Mouse (Mus musculus) embryonic facial prominence, embryonic 14.5 days (tissue): ENCODE results near the gene Gm49373. TPM values are rescaled to one million over a fixed set of nuclear protein-coding genes. Genes with fewer than 3 reads are reported as not detected.

Experiments
- ATAC-seq: fragments of 200-750 bp; cut with Nextera tagmentation; 2 replicates; pipeline ENCODE4 v1.8.0; 2017; ENCODE audit warnings: low read depth, moderate number of reproducible peaks, moderate TSS enrichment
- DNase-seq: peaks from one replicate; pipeline ENCODE4 v3.0.0-alpha.2; 2015; ENCODE audit warnings: low spot score
- H3K27ac ChIP-seq: fragments of 300-500 bp; sonication (generic); replicated peaks from 2 replicates; pipeline ENCODE4 v1.5.1; 2014; ENCODE audit warnings: low read depth, mild to moderate bottlenecking, low read length, moderate library complexity
- H3K27me3 ChIP-seq: fragments of 300-500 bp; sonication (generic); replicated peaks from 2 replicates; pipeline ENCODE4 v1.6.1; 2014; ENCODE audit warnings: low read length; ENCODE audit not compliant: control insufficient read depth, insufficient read depth
- H3K36me3 ChIP-seq: fragments of 300-500 bp; sonication (generic); 2 replicates; pipeline ENCODE4 v1.6.1; 2014; ENCODE audit warnings: low read length, mixed read lengths; ENCODE audit not compliant: control insufficient read depth, insufficient read depth
- H3K4me1 ChIP-seq: fragments of 300-500 bp; sonication (generic); 2 replicates; pipeline ENCODE4 v1.6.1; 2014; ENCODE audit warnings: antibody characterized with exemption, low read length; ENCODE audit not compliant: control insufficient read depth, insufficient read depth
- H3K4me2 ChIP-seq: fragments of 300-500 bp; sonication (generic); 2 replicates; pipeline ENCODE4 v1.6.1; 2014; ENCODE audit warnings: low read depth, mild to moderate bottlenecking, low read length, moderate library complexity, mixed read lengths
- H3K4me3 ChIP-seq: fragments of 300-500 bp; sonication (generic); 2 replicates; pipeline ENCODE4 v1.5.1; 2014; ENCODE audit warnings: low read depth, mild to moderate bottlenecking, low read length
- H3K9ac ChIP-seq: fragments of 300-500 bp; sonication (generic); 2 replicates; pipeline ENCODE4 v1.6.1; 2014; ENCODE audit warnings: low read depth, mild to moderate bottlenecking, low read length, moderate library complexity, mixed read lengths
- H3K9me3 ChIP-seq: fragments of 300-500 bp; sonication (generic); 2 replicates; pipeline ENCODE4 v1.6.1; 2016; ENCODE audit warnings: low read length; ENCODE audit not compliant: control insufficient read depth
- WGBS: fragments of 180-500 bp; shearing (Covaris S2); extraction: QIAGEN DNeasy Blood & Tissue Kit; methylation state at CpG from one replicate; pipeline ENCODE4 v1.1.7; 2014; 5-methylcytosine and 5-hydroxymethylcytosine counted together
- polyA plus RNA-seq: library from polyadenylated mRNA; unstranded; fragments of >200 nt; fragmentation: Nextera tagmentation; extraction: Ambion mirVana; gene quantifications from 2 replicates; pipeline ENCODE4 v1.2.1, GENCODE M21; 2014

The Gm49373 gene
- polyA plus RNA-seq, 1 experiment from 2014 or later, result not detected

- WGBS, result 93% methylated on average over 1 of the region's 1 CpGs
- peaks cover 49% of the 10 kb centered on the region for H3K36me3 ChIP-seq
- H3K4me1 ChIP-seq, result peaks cover 6% of the 10 kb centered on the region
- DNase-seq, result no peak
- peak overlapping the region; percentile 79 for H3K4me2 ChIP-seq
- H3K27me3 ChIP-seq, result no peaks in the 10 kb centered on the region
- H3K9ac ChIP-seq, result peak overlapping the region; percentile 87
- H3K4me3 ChIP-seq, result peak overlapping the region; percentile 76
- ATAC-seq, result no peak
- H3K27ac ChIP-seq, result no peak overlapping the region
- no peaks in the 10 kb centered on the region for H3K9me3 ChIP-seq
Observed at GRCm38 (mm10) chr9:21090537-21090936, 17.6 kb upstream of the Gm49373 start.

DNA sequence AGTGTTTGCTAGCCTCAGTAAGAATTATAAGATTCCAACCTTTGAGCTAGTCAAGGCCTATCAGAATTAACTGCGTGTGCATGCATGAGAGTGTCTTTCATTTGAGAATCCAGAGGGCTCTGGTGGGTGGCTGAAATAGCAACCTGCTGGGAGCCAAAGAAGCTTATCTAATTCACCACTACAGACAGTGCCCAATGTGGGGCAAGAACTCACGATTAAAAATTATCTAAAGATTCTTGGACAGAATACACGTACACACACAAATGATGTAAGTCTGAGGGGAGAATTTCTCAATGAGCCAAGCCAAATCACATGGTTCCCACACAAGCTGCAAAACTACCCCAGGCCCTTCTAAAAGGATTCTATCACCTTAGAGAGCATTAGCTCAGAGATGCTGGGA is 10.4 kb upstream of the Gm49373 start:
- Histone ChIP-seq H3K4me3 (no peak overlapping the region), H3K27ac (no peak overlapping the region), H3K9me3 (no peaks in the 10 kb centered on the region), H3K4me1 (no peaks in the 10 kb centered on the region), H3K36me3 (peaks cover 95% of the 10 kb centered on the region), H3K27me3 (no peaks in the 10 kb centered on the region), H3K4me2 (no peak overlapping the region), H3K9ac (no peak overlapping the region)
- 95% methylated on average over 3 of the region's 3 CpGs for WGBS
- no peak for ATAC-seq
- DNase-seq, result no peak

DNA sequence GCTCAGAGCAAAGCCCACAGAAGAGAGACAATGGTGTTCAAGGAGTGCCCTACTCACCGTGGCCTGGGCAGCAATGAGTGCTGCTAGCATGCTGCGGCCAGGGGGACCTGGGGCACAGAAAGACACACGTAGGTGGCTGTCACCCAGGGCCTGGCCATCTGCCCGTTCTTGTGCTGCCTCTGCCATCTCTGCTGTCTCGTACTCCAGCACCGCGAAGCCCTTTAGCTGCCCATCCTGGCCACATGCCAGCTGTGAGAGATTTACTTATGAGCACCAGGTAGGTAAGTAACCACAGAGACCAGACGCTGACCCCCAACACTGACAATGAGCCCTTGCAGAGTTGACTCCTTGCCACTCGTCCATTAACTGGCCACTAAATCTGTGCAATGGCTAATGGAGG is 8.2 kb upstream of the Gm49373 start:
- ATAC-seq, result no peak
- peaks cover 95% of the 10 kb centered on the region for H3K36me3 ChIP-seq
- H3K4me3 ChIP-seq, result no peak overlapping the region
- no peak for DNase-seq
- H3K9ac ChIP-seq, result no peak overlapping the region
- H3K9me3 ChIP-seq, result no peaks in the 10 kb centered on the region
- 85% methylated on average over 9 of the region's 9 CpGs for WGBS
- H3K27ac ChIP-seq, result no peak overlapping the region
- H3K27me3 ChIP-seq, result no peaks in the 10 kb centered on the region
- no peaks in the 10 kb centered on the region for H3K4me1 ChIP-seq
- no peak overlapping the region for H3K4me2 ChIP-seq

- no peak for DNase-seq
- no peak overlapping the region for H3K9ac ChIP-seq
- H3K27ac ChIP-seq, result no peak overlapping the region
- H3K4me3 ChIP-seq, result no peak overlapping the region
- ATAC-seq, result no peak
- no peak overlapping the region for H3K4me2 ChIP-seq
- no peaks in the 10 kb centered on the region for H3K9me3 ChIP-seq
- peaks cover 62% of the 10 kb centered on the region for H3K36me3 ChIP-seq
- no peaks in the 10 kb centered on the region for H3K27me3 ChIP-seq
- H3K4me1 ChIP-seq, result peaks cover 5% of the 10 kb centered on the region
- WGBS, result 78% methylated on average over 3 of the region's 3 CpGs
Observed at GRCm38 (mm10) chr9:21075625-21076024, 2.7 kb upstream of the Gm49373 start.

DNA sequence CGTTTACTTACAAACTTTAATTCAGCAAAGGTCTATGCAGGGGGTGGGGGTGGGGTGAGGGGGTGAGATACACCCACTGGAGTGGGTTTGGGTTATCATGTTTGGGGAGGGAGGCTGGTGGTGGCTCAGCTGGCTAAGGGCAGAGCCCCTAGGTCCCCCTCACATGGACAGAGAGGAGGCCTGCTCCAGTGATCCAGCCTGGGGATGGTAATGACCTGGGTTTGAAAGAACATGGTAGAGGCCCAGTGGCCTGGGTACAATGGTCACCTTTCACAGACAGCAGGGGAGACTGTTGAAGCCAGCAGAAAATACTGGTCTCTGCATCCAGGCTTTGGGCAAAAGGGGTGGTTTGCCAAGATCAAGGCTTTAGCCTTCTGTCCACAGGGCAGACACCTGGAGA is 1.3 kb upstream of the Gm49373 start:
- WGBS, result 85% methylated on average over 1 of the region's 1 CpGs
- H3K4me2 ChIP-seq, result no peak overlapping the region
- no peak overlapping the region for H3K4me3 ChIP-seq
- H3K4me1 ChIP-seq, result peaks cover 5% of the 10 kb centered on the region
- no peaks in the 10 kb centered on the region for H3K27me3 ChIP-seq
- peak overlapping the region; percentile 70 for H3K27ac ChIP-seq
- H3K36me3 ChIP-seq, result peaks cover 53% of the 10 kb centered on the region
- no peaks in the 10 kb centered on the region for H3K9me3 ChIP-seq
- ATAC-seq, result no peak
- no peak for DNase-seq
- no peak overlapping the region for H3K9ac ChIP-seq

DNA sequence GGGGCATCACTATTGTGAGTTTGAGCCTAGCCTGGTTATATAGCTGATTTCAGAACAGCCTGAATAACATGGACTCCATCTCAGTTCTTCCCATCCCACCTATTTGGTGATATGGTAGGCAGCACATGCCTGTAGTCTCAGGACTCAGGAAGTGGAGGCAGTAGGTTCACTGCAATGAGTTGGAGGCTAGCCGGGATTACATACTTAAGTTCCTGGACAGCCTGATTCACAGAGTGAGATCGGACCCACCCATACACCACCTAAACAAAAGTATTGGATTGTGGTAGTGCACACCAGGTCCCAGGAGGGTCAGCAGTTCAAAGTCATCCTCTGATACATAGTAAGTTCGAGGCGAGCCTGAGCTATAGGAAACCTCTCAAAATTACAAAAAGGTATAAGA is 255 bp downstream of the Gm49373 start:
- no peaks in the 10 kb centered on the region for H3K27me3 ChIP-seq
- peak; percentile 4 for DNase-seq
- 0 out of 2 replicates have a peak, but pooled peaks have one; percentile 3 for ATAC-seq
- peaks cover 48% of the 10 kb centered on the region for H3K36me3 ChIP-seq
- peaks cover 5% of the 10 kb centered on the region for H3K4me1 ChIP-seq
- H3K9ac ChIP-seq, result peak overlapping the region; percentile 88
- H3K27ac ChIP-seq, result no peak overlapping the region
- peak overlapping the region; percentile 87 for H3K4me3 ChIP-seq
- H3K4me2 ChIP-seq, result peak overlapping the region; percentile 82
- WGBS, result 10% methylated on average over 4 of the region's 4 CpGs
- no peaks in the 10 kb centered on the region for H3K9me3 ChIP-seq

- Histone ChIP-seq H3K4me1 (no peaks in the 10 kb centered on the region), H3K4me3 (no peak within 1 kb of the TSS), H3K9me3 (no peaks in the 10 kb centered on the region), H3K27me3 (no peaks in the 10 kb centered on the region), H3K36me3 (peaks cover 62% of the 10 kb centered on the region), H3K4me2 (no peak within 1 kb of the TSS), H3K9ac (no peak within 1 kb of the TSS), H3K27ac (no peak within 1 kb of the TSS)
- DNase-seq (no peak), ATAC-seq (no peak)
- WGBS, result 79% methylated on average over 25 of the region's 27 CpGs
Observed at GRCm38 (mm10) chr9:21067006-21067684, 5.8 kb downstream of the Gm49373 start, which contains the start of gene Zglp1. Gene Zglp1, minus strand, starts transcription at chr9:21067093.

- Histone ChIP-seq H3K27me3 (no peaks in the 10 kb centered on the region), H3K4me3 (no peak overlapping the region), H3K4me1 (no peaks in the 10 kb centered on the region), H3K9me3 (no peaks in the 10 kb centered on the region), H3K9ac (no peak overlapping the region), H3K27ac (no peak overlapping the region), H3K36me3 (peaks cover 51% of the 10 kb centered on the region), H3K4me2 (no peak overlapping the region)
- no peak for DNase-seq
- no peak for ATAC-seq
- WGBS, result 81% methylated on average over 2 of the region's 2 CpGs
Observed at GRCm38 (mm10) chr9:21062928-21063327, 10.0 kb downstream of the Gm49373 start.

- Histone ChIP-seq H3K4me3 (no peak overlapping the region), H3K36me3 (no peaks in the 10 kb centered on the region), H3K9ac (no peak overlapping the region), H3K27ac (no peak overlapping the region), H3K4me2 (no peak overlapping the region), H3K9me3 (no peaks in the 10 kb centered on the region), H3K27me3 (no peaks in the 10 kb centered on the region), H3K4me1 (no peaks in the 10 kb centered on the region)
- 66% methylated on average over 10 of the region's 10 CpGs for WGBS
- ATAC-seq, result no peak
- no peak for DNase-seq
Observed at GRCm38 (mm10) chr9:21051578-21051977, 21.3 kb downstream of the Gm49373 start.
